Mouse (Mus musculus): Measurements from ENCODE around the gene Sdk1.

DNA sequence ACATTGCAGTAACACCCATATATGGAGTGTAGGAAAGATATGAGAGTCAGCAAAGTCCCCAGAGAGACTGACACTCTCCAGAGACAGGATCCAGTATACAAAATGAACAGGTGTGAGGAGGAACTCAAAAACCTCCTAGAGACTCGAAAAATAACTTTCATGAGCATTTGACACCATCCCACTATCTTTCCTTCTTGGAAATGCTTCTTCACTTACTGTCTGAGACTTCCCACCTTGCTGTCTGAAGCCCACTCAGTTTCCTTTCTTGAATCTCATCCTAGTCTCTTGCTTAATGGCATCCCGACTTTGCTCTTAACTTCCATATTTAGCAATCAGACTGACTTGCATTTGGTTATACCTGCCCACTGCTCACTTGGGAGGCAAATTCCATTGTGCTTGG is 40.5 kb downstream of the Sdk1 start:
- no peak for TF ChIP-seq POLR2A (IDR thresholded peaks at IDR 0.05; ENCODE audit: low read depth, low read length)
- TF ChIP-seq CTCF (IDR thresholded peaks at IDR 0.05; ENCODE audit: extremely low read depth, insufficient read length, insufficient replicate concordance, low read depth, low read length) = no peak

All from small intestine, adult 2 months (tissue).